Mouse (Mus musculus) CH12.LX (cell line): ENCODE measurements around the gene Ncoa5. TPM values are rescaled to one million over a fixed set of nuclear protein-coding genes. Genes with fewer than 3 reads are reported as not detected.

ENCODE experiments used
- DNase-seq: peaks from one replicate; pipeline ENCODE4 v3.0.0-alpha.2; 2013; ENCODE audit errors: extremely low read depth
- H3K27ac ChIP-seq: 2 replicates; pipeline ENCODE4 v1.5.1; 2012; ENCODE audit warnings: low read depth, mild to moderate bottlenecking, control low read depth, moderate library complexity; ENCODE audit not compliant: insufficient read depth
- H3K27me3 ChIP-seq: replicated peaks from 2 replicates; pipeline ENCODE3; 2012; ENCODE audit warnings: inconsistent platforms
- H3K36me3 ChIP-seq, 2 experiments: replicated peaks in 1 of 2; 2 replicates each; pipeline versions ENCODE3 to v1.6.1; 2012; ENCODE audit warnings: inconsistent platforms in 1 of 2, low read length in 1 of 2, mild to moderate bottlenecking in 1 of 2, mixed read lengths in 1 of 2, moderate library complexity in 1 of 2; ENCODE audit not compliant: control insufficient read depth in 1 of 2, insufficient read depth in 1 of 2
- H3K4me1 ChIP-seq, 2 experiments: 2 replicates each; pipeline ENCODE4 v1.6.1; 2012; ENCODE audit warnings: inconsistent platforms in 1 of 2, moderate library complexity in 1 of 2; ENCODE audit not compliant: insufficient read depth in 2 of 2, control insufficient read depth in 1 of 2
- H3K4me2 ChIP-seq: 2 replicates; pipeline ENCODE4 v1.6.1; 2012; ENCODE audit warnings: low read depth, mild to moderate bottlenecking, control low read depth; ENCODE audit not compliant: poor library complexity, insufficient read depth, severe bottlenecking
- H3K4me3 ChIP-seq, 3 experiments: fragments of 150-350 bp in 1 of 3; sonication (generic) in 1 of 3; replicated peaks in 1 of 3; 2 replicates each; pipeline versions ENCODE3 to v1.5.1; 2011 to 2012; ENCODE audit warnings: low read depth in 2 of 3, low read length in 2 of 3, mild to moderate bottlenecking in 2 of 3, moderate library complexity in 2 of 3, control low read depth in 1 of 3, improper control_type of control experiment in 1 of 3, inconsistent platforms in 1 of 3, mixed read lengths in 1 of 3; ENCODE audit not compliant: poor library complexity in 1 of 3
- H3K79me2 ChIP-seq: replicated peaks from 2 replicates; pipeline ENCODE4 v1.6.1; 2012; ENCODE audit warnings: mild to moderate bottlenecking, moderate library complexity; ENCODE audit not compliant: control insufficient read depth, poor library complexity, insufficient read depth, severe bottlenecking; ENCODE audit errors: extremely low read depth
- H3K9ac ChIP-seq: 2 replicates; pipeline ENCODE4 v1.6.1; 2012; ENCODE audit warnings: low read depth, mild to moderate bottlenecking, control low read depth, moderate library complexity; ENCODE audit not compliant: insufficient read depth
- H3K9me3 ChIP-seq: replicated peaks from 2 replicates; pipeline ENCODE3; 2012; ENCODE audit warnings: low read length, inconsistent platforms, mixed read lengths
- BHLHE40 ChIP-seq: IDR thresholded peaks from 2 replicates; pipeline ENCODE4 v1.6.1; 2011; ENCODE audit warnings: mild to moderate bottlenecking, low read depth, low read length, improper control_type of control experiment
- CHD1 ChIP-seq: IDR thresholded peaks from 2 replicates; pipeline ENCODE4 v1.6.1; 2012; ENCODE audit warnings: low read depth, low read length, improper control_type of control experiment, inconsistent platforms
- CHD2 ChIP-seq: IDR thresholded peaks from 2 replicates; pipeline ENCODE4 v1.6.1; 2011; ENCODE audit warnings: low read length, improper control_type of control experiment
- CTCF ChIP-seq, 2 experiments: IDR thresholded peaks in 1 of 2; conservative IDR thresholded peaks in 1 of 2; 2 replicates each; pipeline ENCODE4 v1.5.1; 2011 to 2012; ENCODE audit warnings: low read depth in 2 of 2, low read length in 2 of 2, improper control_type of control experiment in 1 of 2, inconsistent platforms in 1 of 2, mild to moderate bottlenecking in 1 of 2, moderate library complexity in 1 of 2
- E2F4 ChIP-seq: IDR thresholded peaks from 2 replicates; pipeline ENCODE4 v1.6.1; 2011; ENCODE audit warnings: low read depth, low read length, improper control_type of control experiment; ENCODE audit not compliant: insufficient replicate concordance
- ELF1 ChIP-seq: IDR thresholded peaks from 2 replicates; pipeline ENCODE4 v1.6.1; 2014; ENCODE audit warnings: low read depth, mild to moderate bottlenecking, inconsistent platforms, low read length, improper control_type of control experiment
- EP300 ChIP-seq: IDR thresholded peaks from 2 replicates; pipeline ENCODE4 v1.6.1; 2011; ENCODE audit warnings: low read length, improper control_type of control experiment
- ETS1 ChIP-seq: conservative IDR thresholded peaks from 2 replicates; pipeline ENCODE4 v1.6.1; 2012; ENCODE audit warnings: low read depth, mild to moderate bottlenecking, inconsistent platforms, low read length, improper control_type of control experiment, moderate library complexity
- GABPA ChIP-seq: IDR thresholded peaks from 2 replicates; pipeline ENCODE4 v1.6.1; 2012; ENCODE audit warnings: low read depth, low read length, improper control_type of control experiment, inconsistent platforms; ENCODE audit not compliant: insufficient replicate concordance
- HCFC1 ChIP-seq: IDR thresholded peaks from 2 replicates; pipeline ENCODE4 v1.6.1; 2012; ENCODE audit warnings: low read depth, mild to moderate bottlenecking, inconsistent platforms, low read length, improper control_type of control experiment
- IRF4 ChIP-seq: IDR thresholded peaks from 2 replicates; pipeline ENCODE4 v1.6.1; 2014; ENCODE audit warnings: low read depth, mild to moderate bottlenecking, inconsistent platforms, low read length, improper control_type of control experiment
- JUN ChIP-seq: IDR thresholded peaks from 2 replicates; pipeline ENCODE4 v1.6.1; 2011; ENCODE audit warnings: low read depth, mild to moderate bottlenecking, low read length, improper control_type of control experiment, moderate library complexity; ENCODE audit not compliant: insufficient read depth
- JUND ChIP-seq: conservative IDR thresholded peaks from 2 replicates; pipeline ENCODE4 v1.6.1; 2011; ENCODE audit warnings: low read depth, low read length, improper control_type of control experiment
- KAT2A ChIP-seq: IDR thresholded peaks from 2 replicates; pipeline ENCODE4 v1.6.1; 2012; ENCODE audit warnings: low read length, improper control_type of control experiment, inconsistent platforms; ENCODE audit not compliant: insufficient replicate concordance
- MAFK ChIP-seq: IDR thresholded peaks from 2 replicates; pipeline ENCODE4 v1.6.1; 2011; ENCODE audit warnings: low read length, improper control_type of control experiment; ENCODE audit not compliant: insufficient replicate concordance
- MAX ChIP-seq: IDR thresholded peaks from 2 replicates; pipeline ENCODE4 v1.6.1; 2011; ENCODE audit warnings: low read length, improper control_type of control experiment
- MAZ ChIP-seq: IDR thresholded peaks from 2 replicates; pipeline ENCODE4 v1.6.1; 2012; ENCODE audit warnings: low read depth, mild to moderate bottlenecking, inconsistent platforms, low read length, improper control_type of control experiment, moderate library complexity
- MEF2A ChIP-seq: IDR thresholded peaks from 2 replicates; pipeline ENCODE4 v1.6.1; 2014; ENCODE audit warnings: low read depth, mild to moderate bottlenecking, inconsistent platforms, low read length, improper control_type of control experiment, borderline replicate concordance
- MXI1 ChIP-seq: IDR thresholded peaks from 2 replicates; pipeline ENCODE4 v1.6.1; 2011; ENCODE audit warnings: mild to moderate bottlenecking, low read depth, low read length, improper control_type of control experiment
- MYC ChIP-seq: IDR thresholded peaks from 2 replicates; pipeline ENCODE4 v1.6.1; 2011; ENCODE audit warnings: low read depth, mild to moderate bottlenecking, improper control_type of control experiment, low read length
- NELFE ChIP-seq: IDR thresholded peaks from 2 replicates; pipeline ENCODE4 v1.6.1; 2011; ENCODE audit warnings: low read depth, low read length, improper control_type of control experiment
- NRF1 ChIP-seq: IDR thresholded peaks from 2 replicates; pipeline ENCODE4 v1.6.1; 2014; ENCODE audit warnings: low read depth, mild to moderate bottlenecking, inconsistent platforms, low read length, improper control_type of control experiment, moderate library complexity
- PAX5 ChIP-seq: IDR thresholded peaks from 2 replicates; pipeline ENCODE4 v1.6.1; 2012; ENCODE audit warnings: low read length, inconsistent platforms, mixed read lengths
- POLR2A ChIP-seq: IDR thresholded peaks from 2 replicates; pipeline ENCODE4 v1.6.1; 2011; ENCODE audit warnings: low read depth, mild to moderate bottlenecking, improper control_type of control experiment, low read length
- POLR2AphosphoS2 ChIP-seq: IDR thresholded peaks from 2 replicates; pipeline ENCODE4 v1.6.1; 2011; ENCODE audit warnings: low read depth, low read length, improper control_type of control experiment
- RAD21 ChIP-seq: IDR thresholded peaks from 2 replicates; pipeline ENCODE4 v1.6.1; 2011; ENCODE audit warnings: low read depth, mild to moderate bottlenecking, low read length, improper control_type of control experiment, moderate library complexity
- RCOR1 ChIP-seq: conservative IDR thresholded peaks from 2 replicates; pipeline ENCODE4 v1.6.1; 2012; ENCODE audit warnings: low read depth, mild to moderate bottlenecking, inconsistent platforms, low read length, improper control_type of control experiment
- SIN3A ChIP-seq: IDR thresholded peaks from 2 replicates; pipeline ENCODE4 v1.6.1; 2012; ENCODE audit warnings: low read length, improper control_type of control experiment, inconsistent platforms
- SMC3 ChIP-seq: IDR thresholded peaks from 2 replicates; pipeline ENCODE4 v1.6.1; 2011; ENCODE audit warnings: low read depth, low read length, improper control_type of control experiment
- TBP ChIP-seq: conservative IDR thresholded peaks from 2 replicates; pipeline ENCODE4 v1.6.1; 2011; ENCODE audit warnings: low read depth, low read length, improper control_type of control experiment
- TCF12 ChIP-seq: IDR thresholded peaks from 2 replicates; pipeline ENCODE4 v1.6.1; 2014; ENCODE audit warnings: low read depth, mild to moderate bottlenecking, inconsistent platforms, low read length, improper control_type of control experiment
- UBTF ChIP-seq: IDR thresholded peaks from 2 replicates; pipeline ENCODE4 v1.6.1; 2012; ENCODE audit warnings: low read depth, mild to moderate bottlenecking, inconsistent platforms, low read length, improper control_type of control experiment, moderate library complexity
- USF1 ChIP-seq: IDR thresholded peaks from 2 replicates; pipeline ENCODE4 v1.6.1; 2014; ENCODE audit warnings: low read depth, mild to moderate bottlenecking, inconsistent platforms, low read length, improper control_type of control experiment
- USF2 ChIP-seq: conservative IDR thresholded peaks from 2 replicates; pipeline ENCODE4 v1.6.1; 2011; ENCODE audit warnings: low read depth, low read length, improper control_type of control experiment
- ZC3H11A ChIP-seq: IDR thresholded peaks from 2 replicates; pipeline ENCODE4 v1.6.1; 2012; ENCODE audit warnings: low read depth, mild to moderate bottlenecking, inconsistent platforms, low read length, improper control_type of control experiment
- ZKSCAN1 ChIP-seq: IDR thresholded peaks from 2 replicates; pipeline ENCODE4 v1.6.1; 2012; ENCODE audit warnings: low read depth, inconsistent platforms, low read length, improper control_type of control experiment, borderline replicate concordance
- ZMIZ1 ChIP-seq: IDR thresholded peaks from 2 replicates; pipeline ENCODE4 v1.6.1; 2012; ENCODE audit warnings: low read depth, mild to moderate bottlenecking, inconsistent platforms, low read length, improper control_type of control experiment
- ZNF384 ChIP-seq: IDR thresholded peaks from 2 replicates; pipeline ENCODE4 v1.6.1; 2012; ENCODE audit warnings: low read depth, low read length, improper control_type of control experiment, inconsistent platforms
- dilution Hi-C: fragments of 300-500 bp; cut with MboI; formaldehyde crosslinking; loops from 2 replicates; pipeline ENCODE4 v1.14.3; 2020; ENCODE audit warnings: low sequenced_read_pairs; ENCODE audit not compliant: extremely low pct_unique_long_range_greater_than_20kb, extremely low pct_ligation_motif_present
- in situ Hi-C: fragments of 300-500 bp; cut with MboI; formaldehyde crosslinking; loops from 3 replicates; pipeline ENCODE4 v1.14.3; 2019; ENCODE audit warnings: low sequenced_read_pairs, low pct_ligation_motif_present, low pct_unique_long_range_greater_than_20kb, mixed read lengths
- polyA plus RNA-seq: library from polyadenylated mRNA; unstranded; fragments of >175 nt; gene quantifications from 2 replicates; pipeline ENCODE4 v1.2.1, GENCODE M21; 2012; ENCODE audit warnings: low read depth; ENCODE audit not compliant: insufficient read length
- total RNA-seq, 2 experiments: library from RNA; depleted of rRNA; stranded (reverse); fragments of 300-350 nt in 1 of 2; fragments of >200 nt in 1 of 2; gene quantifications; 2 replicates each; pipeline ENCODE4 v1.2.3; 2012 to 2014

The Ncoa5 gene
- total and polyA plus RNA-seq, 3 experiments: 18.6 to 46.4 (median 20.1) TPM

DNA sequence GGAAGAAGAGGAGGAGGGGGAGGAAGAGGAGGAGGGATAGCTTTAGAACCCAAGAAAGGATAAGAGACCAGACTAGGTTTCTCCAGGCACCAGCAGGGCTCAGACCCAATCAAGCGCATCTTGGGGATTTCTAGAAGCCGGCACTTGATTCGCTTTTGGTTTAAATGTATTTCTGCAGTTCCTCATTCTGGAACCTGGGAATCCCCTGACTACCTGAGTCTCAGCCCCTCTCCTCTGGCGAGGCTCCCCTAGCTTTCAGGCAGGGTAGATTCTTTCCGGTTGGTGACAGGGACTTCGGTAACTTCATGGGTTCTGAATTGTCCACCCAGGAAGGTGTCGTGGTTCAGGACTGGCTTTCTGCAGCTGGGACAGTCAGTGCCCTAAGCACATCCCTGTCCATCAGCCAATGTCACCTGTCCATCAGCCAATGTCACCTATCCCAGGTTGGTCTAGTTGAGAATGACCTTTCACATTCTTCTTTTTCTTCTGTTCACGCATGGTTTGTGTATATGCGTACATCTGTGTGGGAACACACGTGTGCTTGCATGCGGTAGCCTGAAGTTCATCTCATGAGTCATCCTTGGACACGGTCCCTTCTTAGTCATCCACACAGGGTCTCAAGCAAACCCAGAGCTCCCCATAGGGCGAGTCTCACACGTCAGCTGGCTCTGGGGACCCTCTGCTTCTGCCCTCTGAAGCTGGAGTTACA, 21.9 kb upstream of the Ncoa5 start:
- peak overlapping the region; percentile 99 for H3K27ac ChIP-seq
- no peak for TF ChIP-seq NRF1
- no peak; the same call in 1 of the 2 replicates for TF ChIP-seq POLR2AphosphoS2
- TF ChIP-seq HCFC1: no peak; the same call in 1 of the 2 replicates
- TF ChIP-seq E2F4: no peak
- TF ChIP-seq TCF12: peak; percentile 73
- TF ChIP-seq TBP: 0 out of 2 replicates have a peak, but pooled peaks have one; percentile 31
- peak; percentile 74; the same call in 1 of the 2 replicates for TF ChIP-seq RCOR1
- peak; percentile 92 for TF ChIP-seq BHLHE40
- TF ChIP-seq IRF4: peak; percentile 87
- no peak for TF ChIP-seq USF1
- TF ChIP-seq GABPA: no peak
- TF ChIP-seq RAD21: peak; percentile 0
- no peak; the same call in 1 of the 2 replicates for TF ChIP-seq POLR2A
- TF ChIP-seq CTCF (conservative IDR thresholded peaks at IDR 0.05 in 1 of 2, IDR thresholded peaks at IDR 0.05 in 1 of 2; ENCODE audit: low read depth in 2 of 2, low read length in 2 of 2): 0 out of 4 replicates have a peak, but pooled peaks of 1 of the 2 experiments have one; percentile 2
- TF ChIP-seq UBTF: 0 out of 2 replicates have a peak, but pooled peaks have one; percentile 10
- TF ChIP-seq JUN: no peak
- TF ChIP-seq EP300: peak; percentile 88
- TF ChIP-seq SIN3A: peak; percentile 97
- no peak; the same call in 1 of the 2 replicates for TF ChIP-seq ZMIZ1
- TF ChIP-seq JUND: 0 out of 2 replicates have a peak, but pooled peaks have one; percentile 5
- TF ChIP-seq ZKSCAN1: no peak
- no peak for TF ChIP-seq ZC3H11A
- TF ChIP-seq MAZ: peak; percentile 93
- no peak for TF ChIP-seq ZNF384
- TF ChIP-seq CHD1: no peak
- TF ChIP-seq NELFE: no peak
- TF ChIP-seq MXI1: peak; percentile 97
- peak; percentile 81 for TF ChIP-seq ETS1
- TF ChIP-seq MYC: peak; percentile 91; the same call in 1 of the 2 replicates
- TF ChIP-seq PAX5: no peak
- no peak for TF ChIP-seq CHD2
- peak; percentile 81 for TF ChIP-seq MEF2A
- TF ChIP-seq KAT2A: 0 out of 2 replicates have a peak, but pooled peaks have one; percentile 47
- TF ChIP-seq ELF1: peak; percentile 58
- TF ChIP-seq SMC3: no peak
- TF ChIP-seq MAFK: peak; percentile 72; the same call in 1 of the 2 replicates
- TF ChIP-seq MAX: peak; percentile 88
- TF ChIP-seq USF2: no peak
- peak overlapping the region; percentile 79 for H3K4me2 ChIP-seq
- peaks cover 44% of the 10 kb centered on the region for H3K79me2 ChIP-seq
- H3K4me1 ChIP-seq: peaks cover 19 to 48% of the 10 kb centered on the region in 2 experiments
- peaks cover 10 to 26% of the 10 kb centered on the region in 2 experiments for H3K36me3 ChIP-seq
- peak overlapping the region; percentile 86; the same call in 1 of the 2 replicates for H3K9ac ChIP-seq
- dilution Hi-C loops (no loop called here), in situ Hi-C loops (no loop called here)
- H3K9me3 ChIP-seq: peaks cover 9% of the 10 kb centered on the region
- H3K4me3 ChIP-seq: peak overlapping the region; percentile 68 to 88 (median 85)
- H3K27me3 ChIP-seq: no peaks in the 10 kb centered on the region
- peak; percentile 91 for DNase-seq
